Mouse (Mus musculus) heart, embryonic 14.5 days (tissue): ENCODE results near the gene Cd93. TPM values are rescaled to one million over a fixed set of nuclear protein-coding genes. Genes with fewer than 3 reads are reported as not detected.

Source experiments
- ATAC-seq: fragments of 200-750 bp; cut with Nextera tagmentation; 2 replicates; pipeline ENCODE4 v1.8.0; 2017; ENCODE audit warnings: low read depth, moderate TSS enrichment; ENCODE audit not compliant: insufficient number of reproducible peaks, insufficient read depth, low FRiP score
- H3K27ac ChIP-seq, 2 experiments: fragments of 200-500 bp in 1 of 2; fragments of 300-500 bp in 1 of 2; sonication (generic) in 1 of 2; replicated peaks in 1 of 2; 2 replicates each; pipeline ENCODE4 v1.5.1; 2012 to 2014; ENCODE audit warnings: low read depth in 2 of 2, low read length in 2 of 2, control low read depth in 1 of 2, mild to moderate bottlenecking in 1 of 2, mixed read lengths in 1 of 2; ENCODE audit not compliant: control insufficient read depth in 1 of 2, insufficient read depth in 1 of 2
- H3K27me3 ChIP-seq: fragments of 300-500 bp; sonication (generic); 2 replicates; pipeline ENCODE4 v1.6.1; 2014; ENCODE audit warnings: mild to moderate bottlenecking, low read length, control low read depth; ENCODE audit not compliant: control insufficient read depth, insufficient read depth
- H3K36me3 ChIP-seq: fragments of 300-500 bp; sonication (generic); 2 replicates; pipeline ENCODE4 v1.6.1; 2014; ENCODE audit warnings: mild to moderate bottlenecking, control low read depth, low read length, mixed read lengths; ENCODE audit not compliant: control insufficient read depth, insufficient read depth
- H3K4me1 ChIP-seq, 2 experiments: fragments of 200-500 bp in 1 of 2; fragments of 300-500 bp in 1 of 2; sonication (generic) in 1 of 2; 2 replicates each; pipeline ENCODE4 v1.6.1; 2012 to 2014; ENCODE audit warnings: low read length in 2 of 2, control low read depth in 1 of 2, mixed read lengths in 1 of 2; ENCODE audit not compliant: control insufficient read depth in 2 of 2, insufficient read depth in 2 of 2
- H3K4me2 ChIP-seq: fragments of 300-500 bp; sonication (generic); 2 replicates; pipeline ENCODE4 v1.6.1; 2014; ENCODE audit warnings: mild to moderate bottlenecking, low read length
- H3K4me3 ChIP-seq, 2 experiments: fragments of 200-500 bp in 1 of 2; fragments of 300-500 bp in 1 of 2; sonication (generic) in 1 of 2; 2 replicates each; pipeline ENCODE4 v1.5.1; 2012 to 2014; ENCODE audit warnings: low read length in 2 of 2, mild to moderate bottlenecking in 2 of 2, control low read depth in 1 of 2, low read depth in 1 of 2, moderate library complexity in 1 of 2; ENCODE audit not compliant: control insufficient read depth in 1 of 2, insufficient read depth in 1 of 2
- H3K9ac ChIP-seq: fragments of 300-500 bp; sonication (generic); 2 replicates; pipeline ENCODE4 v1.6.1; 2014; ENCODE audit warnings: mild to moderate bottlenecking, low read length
- H3K9me3 ChIP-seq: fragments of 300-500 bp; sonication (generic); 2 replicates; pipeline ENCODE4 v1.6.1; 2016; ENCODE audit warnings: low read length, control low read depth; ENCODE audit not compliant: control insufficient read depth
- WGBS: fragments of 180-500 bp; shearing (Covaris S2); extraction: QIAGEN DNeasy Blood & Tissue Kit; methylation state at CpG from one replicate; pipeline ENCODE4 v1.1.7; 2014; 5-methylcytosine and 5-hydroxymethylcytosine counted together
- polyA plus RNA-seq: library from polyadenylated mRNA; unstranded; fragments of >200 nt; fragmentation: Nextera tagmentation; extraction: Ambion mirVana; gene quantifications from 2 replicates; pipeline ENCODE4 v1.2.1, GENCODE M21; 2014

The Cd93 gene
- 31.2 and 32.0 TPM in 2 replicates for polyA plus RNA-seq

DNA sequence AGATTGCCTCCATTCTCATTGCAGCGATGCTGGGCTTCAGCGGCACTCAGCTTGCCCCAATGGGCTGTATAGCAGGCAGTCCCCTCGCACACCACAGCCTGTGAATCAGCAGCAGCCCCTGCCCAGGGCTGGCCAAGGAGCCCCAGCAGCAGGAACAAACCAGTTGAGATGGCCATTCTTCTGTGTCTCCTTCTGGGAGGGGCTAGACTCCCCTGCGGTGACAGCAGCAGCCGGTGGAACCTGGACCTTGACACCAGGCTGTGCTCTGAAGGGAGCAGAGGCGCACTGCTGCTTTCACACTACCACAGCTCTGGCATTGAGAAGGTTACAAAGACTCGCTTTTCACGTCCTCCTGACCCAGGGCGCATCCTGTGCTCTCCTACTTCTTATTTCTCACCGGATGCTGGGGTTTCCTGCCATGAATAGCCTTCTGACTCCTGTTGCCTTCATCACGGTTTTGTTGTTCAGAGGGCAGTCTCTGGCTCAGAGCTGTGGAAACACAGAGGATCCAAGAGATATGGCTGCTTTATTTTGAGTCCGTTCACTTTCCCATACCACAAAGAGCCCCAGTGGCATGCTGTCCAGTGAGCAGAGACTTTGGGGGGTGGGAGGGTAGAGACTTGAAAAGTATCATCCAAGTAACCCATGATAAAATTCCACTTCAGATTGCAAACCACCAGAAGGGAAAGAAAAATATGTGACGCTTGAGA lies at the start of gene Cd93:
Cd93 (minus strand) TSS at position 315 of the 710 bp plus-strand sequence.
- H3K9me3 ChIP-seq, result no peaks in the 10 kb centered on the region
- WGBS, result 22% methylated on average over 13 of the region's 13 CpGs
- H3K36me3 ChIP-seq, result no peaks in the 10 kb centered on the region
- peak within 1 kb of the TSS; percentile 74 for H3K9ac ChIP-seq
- peak; percentile 76 for ATAC-seq
- no peaks in the 10 kb centered on the region for H3K27me3 ChIP-seq
- peaks cover 0 to 4% of the 10 kb centered on the region in 2 experiments for H3K4me1 ChIP-seq
- peak within 1 kb of the TSS; percentile 47 for H3K4me2 ChIP-seq
- H3K4me3 ChIP-seq, result peak within 1 kb of the TSS; percentile 34 to 39
- peak within 1 kb of the TSS; percentile 65 to 90 for H3K27ac ChIP-seq

GRCm38 (mm10) chr2:148492108-148492507 lies 48.7 kb upstream of the Cd93 start:
- 50% methylated on average over 4 of the region's 4 CpGs for WGBS

DNA sequence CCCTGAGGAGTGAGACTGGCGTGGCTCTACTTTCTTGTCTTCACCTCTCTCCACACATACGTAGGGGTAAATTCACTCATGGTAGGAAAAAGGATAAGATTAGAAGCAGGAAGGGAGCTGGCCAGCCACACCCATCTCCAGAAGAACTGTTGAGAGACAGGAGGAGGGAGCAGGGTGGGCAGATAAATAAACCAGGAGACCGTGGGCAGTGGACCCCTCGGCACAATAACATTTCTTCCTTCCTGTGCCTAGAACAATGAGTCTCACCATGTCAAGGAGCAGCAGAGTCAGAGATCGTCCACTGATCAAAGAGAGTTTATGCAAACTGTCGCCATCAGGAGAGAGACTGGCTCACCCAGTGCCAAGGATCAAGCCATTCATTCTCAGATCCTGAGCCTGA lies 46.8 kb upstream of the Cd93 start:
- Histone ChIP-seq H3K4me3 (no peak overlapping the region), H3K27ac (0 out of 4 replicates have a peak overlapping the region, but pooled peaks of 1 of the 2 experiments have one; percentile 27), H3K4me2 (no peak overlapping the region), H3K4me1 (peaks cover 3 to 9% of the 10 kb centered on the region in 2 experiments; a peak in 3 of 4 replicates), H3K9me3 (no peaks in the 10 kb centered on the region), H3K27me3 (no peaks in the 10 kb centered on the region), H3K36me3 (no peaks in the 10 kb centered on the region), H3K9ac (no peak overlapping the region)
- WGBS, result 17% methylated on average over 6 of the region's 6 CpGs
- no peak for ATAC-seq

More at GRCm38 (mm10) chr2:148492108-148492507, 48.7 kb upstream of the Cd93 start:
- Histone ChIP-seq H3K9me3 (no peaks in the 10 kb centered on the region), H3K4me3 (no peak overlapping the region), H3K4me1 (peaks cover 3 to 9% of the 10 kb centered on the region in 2 experiments; a peak in 3 of 4 replicates), H3K9ac (no peak overlapping the region), H3K36me3 (no peaks in the 10 kb centered on the region), H3K27me3 (no peaks in the 10 kb centered on the region), H3K4me2 (no peak overlapping the region), H3K27ac (no peak overlapping the region)
- no peak for ATAC-seq

- Histone ChIP-seq H3K9ac (no peak overlapping the region), H3K9me3 (no peaks in the 10 kb centered on the region), H3K27me3 (no peaks in the 10 kb centered on the region), H3K4me3 (no peak overlapping the region), H3K36me3 (no peaks in the 10 kb centered on the region), H3K27ac (no peak overlapping the region), H3K4me2 (no peak overlapping the region), H3K4me1 (peaks cover 3 to 9% of the 10 kb centered on the region in 2 experiments; a peak in 3 of 4 replicates)
- no peak for ATAC-seq
- 86% methylated on average over 2 of the region's 2 CpGs for WGBS
Observed at GRCm38 (mm10) chr2:148488885-148489284, 45.5 kb upstream of the Cd93 start.

- peaks cover 3 to 7% of the 10 kb centered on the region in 2 experiments; a peak in 2 of 4 replicates for H3K4me1 ChIP-seq
- no peaks in the 10 kb centered on the region for H3K9me3 ChIP-seq
- H3K36me3 ChIP-seq, result no peaks in the 10 kb centered on the region
- no peaks in the 10 kb centered on the region for H3K27me3 ChIP-seq
- no peak for ATAC-seq
- WGBS, result 82% methylated on average over 4 of the region's 4 CpGs
- no peak overlapping the region for H3K9ac ChIP-seq
- H3K4me3 ChIP-seq, result no peak overlapping the region
- H3K27ac ChIP-seq, result no peak overlapping the region
- no peak overlapping the region for H3K4me2 ChIP-seq
Observed at GRCm38 (mm10) chr2:148485576-148485975, 42.2 kb upstream of the Cd93 start.

DNA sequence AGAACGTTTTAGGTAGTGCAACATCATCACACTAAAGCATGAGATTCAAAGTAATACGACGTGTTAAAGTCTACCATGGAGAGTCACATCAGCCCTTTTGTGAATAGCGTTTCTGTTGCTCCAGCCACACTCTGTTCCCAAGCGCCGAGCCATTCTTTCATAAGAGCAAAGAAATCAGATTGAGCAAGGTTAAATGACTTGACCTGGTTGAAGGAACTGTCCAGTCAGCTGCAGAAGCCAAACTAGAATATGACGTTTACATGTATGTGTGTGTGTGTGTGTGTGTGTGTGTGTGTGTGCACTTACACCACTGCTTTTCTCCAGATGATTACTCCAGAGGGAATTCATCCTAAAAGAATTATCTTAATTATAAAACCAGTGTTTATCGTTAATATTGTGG lies 37.0 kb upstream of the Cd93 start:
- no peaks in the 10 kb centered on the region for H3K36me3 ChIP-seq
- no peak for ATAC-seq
- WGBS, result 85% methylated on average over 8 of the region's 8 CpGs

DNA sequence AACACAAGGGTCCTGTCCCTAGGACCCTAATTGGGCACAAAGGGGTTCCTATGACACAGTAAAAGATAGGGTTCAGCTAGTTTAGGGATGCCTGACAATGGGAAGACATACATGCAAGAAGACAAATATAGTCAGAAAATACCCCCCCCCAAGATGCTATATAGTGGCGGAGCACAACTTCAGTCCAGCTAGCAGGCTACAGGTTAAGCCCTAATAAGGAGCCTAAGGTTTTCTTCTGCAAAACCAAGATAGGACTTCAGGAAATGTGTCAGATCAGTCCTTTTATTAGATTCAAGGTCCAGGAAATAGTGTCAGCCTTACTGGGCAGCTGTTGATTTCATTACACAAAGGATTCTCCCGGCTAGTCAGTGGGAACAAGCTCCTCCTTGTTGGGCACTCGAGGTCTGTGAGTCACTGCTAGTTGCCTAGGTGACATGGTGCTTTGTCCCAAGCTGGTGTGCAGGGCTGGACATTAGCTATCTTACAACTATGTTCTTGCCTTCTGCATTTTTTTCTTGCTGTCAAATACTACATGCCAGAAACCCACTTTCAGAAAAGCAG lies 34.9 kb upstream of the Cd93 start:
- peak overlapping the region; percentile 22 to 50; a peak in 3 of 4 replicates for H3K27ac ChIP-seq
- H3K9me3 ChIP-seq, result no peaks in the 10 kb centered on the region
- H3K4me3 ChIP-seq, result no peak overlapping the region
- WGBS, result 19% methylated on average over 3 of the region's 3 CpGs
- H3K27me3 ChIP-seq, result no peaks in the 10 kb centered on the region
- H3K36me3 ChIP-seq, result no peaks in the 10 kb centered on the region
- H3K9ac ChIP-seq, result no peak overlapping the region
- no peak overlapping the region for H3K4me2 ChIP-seq
- H3K4me1 ChIP-seq, result peaks cover 0 to 2% of the 10 kb centered on the region in 2 experiments; a peak in 2 of 4 replicates
- peak; percentile 64 for ATAC-seq

More for the DNA sequence above, 37.0 kb upstream of the Cd93 start:
- Histone ChIP-seq H3K27ac (no peak overlapping the region), H3K4me3 (no peak overlapping the region), H3K4me2 (no peak overlapping the region), H3K9ac (no peak overlapping the region), H3K4me1 (peaks cover 0 to 2% of the 10 kb centered on the region in 2 experiments; a peak in 2 of 4 replicates), H3K27me3 (no peaks in the 10 kb centered on the region), H3K9me3 (no peaks in the 10 kb centered on the region)
